Mouse (Mus musculus) limb, embryonic 14.5 days (tissue): Measurements from ENCODE around the gene Dtx4. TPM values are rescaled to one million over a fixed set of nuclear protein-coding genes. Genes with fewer than 3 reads are reported as not detected.
A peak's percentile ranks its signal among the peaks of the same experiment; 100 is the strongest.

Experiments used
- ATAC-seq: fragments of 200-750 bp; cut with Nextera tagmentation; 2 replicates; pipeline ENCODE4 v1.8.0; 2017; ENCODE audit warnings: low read depth, moderate number of reproducible peaks, moderate TSS enrichment; ENCODE audit not compliant: low FRiP score
- DNase-seq: peaks from one replicate; pipeline ENCODE4 v3.0.0-alpha.2; 2015; ENCODE audit warnings: low spot score
- H3K27ac ChIP-seq: fragments of 300-500 bp; sonication (generic); replicated peaks from 2 replicates; pipeline ENCODE4 v1.5.1; 2014; ENCODE audit warnings: low read depth, mild to moderate bottlenecking, low read length, moderate library complexity, mixed read lengths
- H3K27me3 ChIP-seq: fragments of 300-500 bp; sonication (generic); 2 replicates; pipeline ENCODE4 v1.6.1; 2014; ENCODE audit warnings: low read length, mixed read lengths; ENCODE audit not compliant: control insufficient read depth, insufficient read depth
- H3K36me3 ChIP-seq: fragments of 300-500 bp; sonication (generic); 2 replicates; pipeline ENCODE4 v1.6.1; 2014; ENCODE audit warnings: mild to moderate bottlenecking, low read length, moderate library complexity, mixed read lengths; ENCODE audit not compliant: control insufficient read depth, insufficient read depth
- H3K4me1 ChIP-seq: fragments of 300-500 bp; sonication (generic); 2 replicates; pipeline ENCODE4 v1.6.1; 2014; ENCODE audit warnings: antibody characterized with exemption, low read length, mixed read lengths; ENCODE audit not compliant: control insufficient read depth, insufficient read depth
- H3K4me2 ChIP-seq: fragments of 300-500 bp; sonication (generic); replicated peaks from 2 replicates; pipeline ENCODE4 v1.6.1; 2014; ENCODE audit warnings: low read depth, mild to moderate bottlenecking, low read length, moderate library complexity; ENCODE audit not compliant: severe bottlenecking
- H3K4me3 ChIP-seq: fragments of 300-500 bp; sonication (generic); replicated peaks from 2 replicates; pipeline ENCODE4 v1.5.1; 2014; ENCODE audit warnings: low read length
- H3K9ac ChIP-seq: fragments of 300-500 bp; sonication (generic); 2 replicates; pipeline ENCODE4 v1.6.1; 2014; ENCODE audit warnings: mild to moderate bottlenecking, low read depth, low read length, moderate library complexity; ENCODE audit not compliant: severe bottlenecking
- H3K9me3 ChIP-seq: fragments of 300-500 bp; sonication (generic); 2 replicates; pipeline ENCODE4 v1.6.1; 2016; ENCODE audit warnings: low read length; ENCODE audit not compliant: control insufficient read depth
- POLR2A ChIP-seq: fragments of 200-500 bp; IDR thresholded peaks from 2 replicates; pipeline ENCODE4 v1.8.0; 2012; ENCODE audit warnings: inconsistent platforms, mild to moderate bottlenecking, moderate library complexity, borderline replicate concordance; ENCODE audit not compliant: insufficient read depth, insufficient read length; ENCODE audit errors: extremely low read depth
- WGBS: fragments of 180-500 bp; shearing (Covaris S2); extraction: QIAGEN DNeasy Blood & Tissue Kit; methylation state at CpG from one replicate; pipeline ENCODE4 v1.1.7; 2014; 5-methylcytosine and 5-hydroxymethylcytosine counted together
- polyA plus RNA-seq, 2 experiments: library from polyadenylated mRNA; depleted of rRNA in 1 of 2; stranded (reverse) in 1 of 2; unstranded in 1 of 2; fragments of >200 nt; fragmentation: Nextera tagmentation in 1 of 2; extraction: Ambion mirVana in 1 of 2; gene quantifications; 2 replicates each; pipeline versions ENCODE4 v1.2.1 to v1.2.3; 2012 to 2014

The Dtx4 gene
- polyA plus RNA-seq, 2 experiments, result 10.3 to 10.4 TPM

- Histone ChIP-seq H3K9ac (no peak overlapping the region), H3K27me3 (0 out of 2 replicates have a peak, but pooled peaks cover 7% of the 10 kb centered on the region), H3K36me3 (no peaks in the 10 kb centered on the region), H3K4me3 (peak overlapping the region; percentile 72), H3K4me1 (peaks cover 7% of the 10 kb centered on the region; the same call in 1 of the 2 replicates), H3K27ac (no peak overlapping the region), H3K9me3 (no peaks in the 10 kb centered on the region), H3K4me2 (peak overlapping the region; percentile 93)
- DNase-seq (peak; percentile 24), ATAC-seq (peak; percentile 42)
- 20% methylated on average over 2 of the region's 2 CpGs for WGBS
- TF ChIP-seq POLR2A, result no peak
Measured at GRCm38 (mm10) chr19:12499485-12499884, 1.8 kb downstream of the Dtx4 start.

- Histone ChIP-seq H3K9ac (no peak overlapping the region), H3K4me1 (peaks cover 7% of the 10 kb centered on the region; the same call in 1 of the 2 replicates), H3K4me2 (peak overlapping the region; percentile 5; the same call in 1 of the 2 replicates), H3K27me3 (0 out of 2 replicates have a peak, but pooled peaks cover 7% of the 10 kb centered on the region), H3K4me3 (no peak overlapping the region), H3K27ac (no peak overlapping the region), H3K36me3 (no peaks in the 10 kb centered on the region), H3K9me3 (no peaks in the 10 kb centered on the region)
- 100% methylated on average over 1 of the region's 1 CpGs for WGBS
- DNase-seq (peak; percentile 21), ATAC-seq (no peak)
- no peak for TF ChIP-seq POLR2A
Measured at GRCm38 (mm10) chr19:12498941-12499340, 2.3 kb downstream of the Dtx4 start.

- 86% methylated on average over 4 of the region's 4 CpGs for WGBS
- H3K4me3 ChIP-seq, result no peak overlapping the region
- H3K36me3 ChIP-seq, result no peaks in the 10 kb centered on the region
- no peak overlapping the region for H3K4me2 ChIP-seq
- ATAC-seq (no peak), DNase-seq (no peak)
- H3K9me3 ChIP-seq, result no peaks in the 10 kb centered on the region
- TF ChIP-seq POLR2A, result no peak
- H3K4me1 ChIP-seq, result peaks cover 7% of the 10 kb centered on the region; the same call in 1 of the 2 replicates
- no peak overlapping the region for H3K27ac ChIP-seq
- 0 out of 2 replicates have a peak, but pooled peaks cover 7% of the 10 kb centered on the region for H3K27me3 ChIP-seq
- H3K9ac ChIP-seq, result no peak overlapping the region
Measured at GRCm38 (mm10) chr19:12498321-12498720, 2.9 kb downstream of the Dtx4 start.

GRCm38 (mm10) chr19:12497909-12498308 is 3.3 kb downstream of the Dtx4 start:
- no peak for DNase-seq
- 67% methylated on average over 2 of the region's 2 CpGs for WGBS
- no peak for TF ChIP-seq POLR2A
- Histone ChIP-seq H3K4me2 (no peak overlapping the region), H3K36me3 (no peaks in the 10 kb centered on the region), H3K4me3 (no peak overlapping the region), H3K27ac (no peak overlapping the region), H3K4me1 (peaks cover 7% of the 10 kb centered on the region; the same call in 1 of the 2 replicates), H3K27me3 (0 out of 2 replicates have a peak, but pooled peaks cover 7% of the 10 kb centered on the region), H3K9me3 (no peaks in the 10 kb centered on the region), H3K9ac (no peak overlapping the region)
- no peak for ATAC-seq

GRCm38 (mm10) chr19:12496241-12496640 is 5.0 kb downstream of the Dtx4 start:
- H3K36me3 ChIP-seq, result peaks cover 10% of the 10 kb centered on the region; the same call in 1 of the 2 replicates
- H3K4me1 ChIP-seq, result peaks cover 7% of the 10 kb centered on the region; the same call in 1 of the 2 replicates
- no peak for TF ChIP-seq POLR2A
- H3K9ac ChIP-seq, result no peak overlapping the region
- no peak overlapping the region for H3K4me2 ChIP-seq
- H3K9me3 ChIP-seq, result no peaks in the 10 kb centered on the region
- 0 out of 2 replicates have a peak, but pooled peaks cover 7% of the 10 kb centered on the region for H3K27me3 ChIP-seq
- H3K4me3 ChIP-seq, result no peak overlapping the region
- no peak for ATAC-seq
- WGBS, result 86% methylated on average over 2 of the region's 2 CpGs
- no peak overlapping the region for H3K27ac ChIP-seq
- DNase-seq, result no peak

- no peak for DNase-seq
- Histone ChIP-seq H3K9me3 (no peaks in the 10 kb centered on the region), H3K36me3 (peaks cover 14% of the 10 kb centered on the region; the same call in 1 of the 2 replicates), H3K9ac (no peak overlapping the region), H3K4me3 (no peak overlapping the region), H3K27ac (no peak overlapping the region), H3K4me1 (peaks cover under 1% of the 10 kb centered on the region; the same call in 1 of the 2 replicates), H3K27me3 (0 out of 2 replicates have a peak, but pooled peaks cover 1% of the 10 kb centered on the region), H3K4me2 (no peak overlapping the region)
- no peak for TF ChIP-seq POLR2A
- 79% methylated on average over 3 of the region's 3 CpGs for WGBS
- ATAC-seq, result no peak
Measured at GRCm38 (mm10) chr19:12494972-12495535, 6.2 kb downstream of the Dtx4 start.
